Mouse (Mus musculus): ENCODE measurements at regions not wholly inside any gene's neighbourhood (a gene's known extent, or its start where the extent isn't known, plus 50 kb on each side); places are given as distances from the start of the nearest gene placed in this dataset.

GRCm38 (mm10) chr1:168764368-168764895 is 332.4 kb upstream of the Pbx1 start:
- TF ChIP-seq CTCF (IDR thresholded peaks at IDR 0.05; ENCODE audit: insufficient read depth, low read depth, low read length): no peak
- TF ChIP-seq POLR2A (IDR thresholded peaks at IDR 0.05; ENCODE audit: insufficient read depth, low read depth, low read length): no peak
